In genomic region chr9:114648472-114648871, GRCm38 (mm10) we compare ENCODE assay signal across 8 mouse cellular contexts. TPM values are rescaled to one million over a fixed set of nuclear protein-coding genes. Genes with fewer than 3 reads are reported as not detected.
DNase-seq lines count a peak whose midpoint lies in the region; ATAC-seq and TF ChIP-seq lines count a peak whose summit lies in the region.
"Not testable (repeated sequence)": the region's sequence is repeated elsewhere in the genome, so short reads cannot be mapped to it uniquely, and the experiment has no call there.

No protein-coding gene starts in this region.

- not testable (repeated sequence) for H3K9me3 ChIP-seq in embryonic facial prominence, embryonic 14.5 days (ENCODE audit: control insufficient read depth, low read length); hindbrain, embryonic 14.5 days (ENCODE audit: control insufficient read depth, low read length); limb, embryonic 13.5 days; stomach, postnatal 0 days (ENCODE audit: control insufficient read depth, low read length)

- H3K4me3 ChIP-seq in embryonic facial prominence, embryonic 14.5 days (ENCODE audit: low read depth, low read length); hindbrain, embryonic 14.5 days (replicated peaks; ENCODE audit: low read length); limb, embryonic 13.5 days; stomach, postnatal 0 days (ENCODE audit: low read depth, low read length): not testable (repeated sequence)

- H3K27me3 ChIP-seq in embryonic facial prominence, embryonic 14.5 days (replicated peaks; ENCODE audit: control insufficient read depth, insufficient read depth, low read length); hindbrain, embryonic 14.5 days (ENCODE audit: control insufficient read depth, insufficient read depth, low read length); stomach, postnatal 0 days (ENCODE audit: control insufficient read depth, insufficient read depth, low read length): not testable (repeated sequence)
- peaks cover 20% of the 10 kb centered on the region for H3K27me3 ChIP-seq in limb, embryonic 13.5 days

- peak; percentile 73 for TF ChIP-seq CTCF in stomach, postnatal 0 days (IDR thresholded peaks at IDR 0.05; ENCODE audit: low read depth)

- peak; percentile 50 for DNase-seq in CD4-positive helper T cell, adult 2 months (ENCODE audit: low read depth, low spot score)
- peak; percentile 56 for DNase-seq in Muller cell, postnatal 12 days (ENCODE audit: inconsistent ontology term)
- DNase-seq in c-Kit-positive CD71-positive TER-119-positive erythroid progenitor cells, embryonic 14.5 days (ENCODE audit: low spot score): peak; percentile 34
- DNase-seq in embryonic facial prominence, embryonic 14.5 days (ENCODE audit: low spot score): peak; percentile 33
- peak; percentile 72 for DNase-seq in hindbrain, embryonic 14.5 days (ENCODE audit: low spot score)
- DNase-seq in mesoderm, embryonic 11.5 days (ENCODE audit: low read depth, low spot score): peak; percentile 46
- not testable (repeated sequence) for DNase-seq in stomach, postnatal 0 days (ENCODE audit: low spot score)

- H3K36me3 ChIP-seq in embryonic facial prominence, embryonic 14.5 days (ENCODE audit: control insufficient read depth, insufficient read depth, low read length); hindbrain, embryonic 14.5 days (replicated peaks; ENCODE audit: control insufficient read depth, insufficient read depth); limb, embryonic 13.5 days; stomach, postnatal 0 days (ENCODE audit: control insufficient read depth, insufficient read depth, low read length): not testable (repeated sequence)

- WGBS in embryonic facial prominence, embryonic 14.5 days: 50% methylated on average over 8 of the region's 9 CpGs
- 54% methylated on average over 8 of the region's 9 CpGs for WGBS in hindbrain, embryonic 14.5 days
- WGBS in limb, embryonic 13.5 days: 50% methylated on average over 9 of the region's 9 CpGs
- 51% methylated on average over 8 of the region's 9 CpGs for WGBS in stomach, postnatal 0 days

- H3K4me1 ChIP-seq in embryonic facial prominence, embryonic 14.5 days (ENCODE audit: control insufficient read depth, insufficient read depth, low read length); hindbrain, embryonic 14.5 days (replicated peaks; ENCODE audit: control insufficient read depth, insufficient read depth, low read length); limb, embryonic 13.5 days; stomach, postnatal 0 days (replicated peaks; ENCODE audit: control insufficient read depth, insufficient read depth): not testable (repeated sequence)

- not testable (repeated sequence) for H3K27ac ChIP-seq in embryonic facial prominence, embryonic 14.5 days (replicated peaks; ENCODE audit: low read depth, low read length); hindbrain, embryonic 14.5 days; limb, embryonic 13.5 days; stomach, postnatal 0 days (replicated peaks)

- ATAC-seq in embryonic facial prominence, embryonic 14.5 days (ENCODE audit: low read depth): 0 out of 2 replicates have a peak, but pooled peaks have one; percentile 12
- ATAC-seq in hindbrain, embryonic 14.5 days (ENCODE audit: low FRiP score); stomach, postnatal 0 days (ENCODE audit: low FRiP score, low TSS enrichment): not testable (repeated sequence)
- ATAC-seq in limb, embryonic 13.5 days (ENCODE audit: low FRiP score, low read depth): 0 out of 2 replicates have a peak, but pooled peaks have one; percentile 40

- not testable (repeated sequence) for H3K9ac ChIP-seq in embryonic facial prominence, embryonic 14.5 days (ENCODE audit: low read depth, low read length); hindbrain, embryonic 14.5 days; limb, embryonic 13.5 days; stomach, postnatal 0 days (ENCODE audit: low read length)

- H3K4me2 ChIP-seq in embryonic facial prominence, embryonic 14.5 days (ENCODE audit: low read depth, low read length); hindbrain, embryonic 14.5 days (replicated peaks); limb, embryonic 13.5 days (replicated peaks); stomach, postnatal 0 days (replicated peaks; ENCODE audit: low read depth): not testable (repeated sequence)

- TF ChIP-seq EP300 in stomach, postnatal 0 days (optimal IDR thresholded peaks at IDR 0.05): not testable (repeated sequence)

RNA-seq across cellular contexts. Expression of gene Cnot10, which starts 8.5 kb away (rescaled TPM):
- polyA plus RNA-seq in embryonic facial prominence, embryonic 14.5 days (2014; fragmentation: Nextera tagmentation; extraction: Ambion mirVana): 52.4 and 63.7 TPM in 2 replicates
- polyA plus RNA-seq in hindbrain, embryonic 14.5 days (2014; fragmentation: Nextera tagmentation; extraction: Ambion mirVana): 51.2 and 57.3 TPM in 2 replicates
- polyA plus RNA-seq in limb, embryonic 13.5 days (2015; fragmentation: Nextera tagmentation; extraction: Ambion mirVana): 75.1 and 75.9 TPM in 2 replicates
- polyA plus RNA-seq in stomach, postnatal 0 days (2015; fragmentation: Nextera tagmentation; extraction: Ambion mirVana): 24.4 and 26.4 TPM in 2 replicates

RNA-seq across cellular contexts. Expression of gene Dync1li1, which starts 40.1 kb away (rescaled TPM):
- polyA plus RNA-seq in embryonic facial prominence, embryonic 14.5 days (2014; fragmentation: Nextera tagmentation; extraction: Ambion mirVana): 33.9 and 34.7 TPM in 2 replicates
- 87.6 and 107 TPM in 2 replicates for polyA plus RNA-seq in hindbrain, embryonic 14.5 days (2014; fragmentation: Nextera tagmentation; extraction: Ambion mirVana)
- 65.7 and 67.8 TPM in 2 replicates for polyA plus RNA-seq in limb, embryonic 13.5 days (2015; fragmentation: Nextera tagmentation; extraction: Ambion mirVana)
- 35.7 TPM in 2 replicates for polyA plus RNA-seq in stomach, postnatal 0 days (2015; fragmentation: Nextera tagmentation; extraction: Ambion mirVana)
